Mouse (Mus musculus) lung, postnatal 25 days (tissue): ENCODE results near the gene Pkp2.
A peak's percentile ranks its signal among the peaks of the same experiment; 100 is the strongest.

Experiments
- DNase-seq: peaks from one replicate; pipeline ENCODE4 v3.0.0; 2022; ENCODE audit warnings: low spot score

The Pkp2 gene

GRCm38 (mm10) chr16:16261481-16261880 is 48.4 kb downstream of the Pkp2 start:
- peak; percentile 16 for DNase-seq

- peak; percentile 56 for DNase-seq
Observed at GRCm38 (mm10) chr16:16262436-16262835, 49.3 kb downstream of the Pkp2 start.

GRCm38 (mm10) chr16:16272978-16273377 is 59.9 kb downstream of the Pkp2 start:
- DNase-seq, result no peak

- no peak for DNase-seq
Observed at GRCm38 (mm10) chr16:16273752-16274151, 60.6 kb downstream of the Pkp2 start.

GRCm38 (mm10) chr16:16302369-16303137 is 89.4 kb downstream of the Pkp2 start, which contains the start of gene Yars2:
Yars2 (plus strand) TSS chr16:16302965.
- DNase-seq, result peak; percentile 92

GRCm38 (mm10) chr16:16303138-16303827 is 90.2 kb downstream of the Pkp2 start:
- peak; percentile 20 for DNase-seq

GRCm38 (mm10) chr16:16303888-16304287 is 90.8 kb downstream of the Pkp2 start:
- no peak for DNase-seq

GRCm38 (mm10) chr16:16311319-16311718 is 98.2 kb downstream of the Pkp2 start:
- no peak for DNase-seq
